Mouse (Mus musculus) E14TG2a.4 (cell line): Measurements from ENCODE around the gene Abca9.

Experiments used
- CTCF ChIP-seq: conservative IDR thresholded peaks from 2 replicates; pipeline ENCODE4 v1.5.1; 2014; ENCODE audit warnings: low read length
- POU5F1 ChIP-seq: IDR thresholded peaks from 2 replicates; pipeline ENCODE4 v1.6.1; 2014; ENCODE audit warnings: low read length, borderline replicate concordance

GRCm38 (mm10) chr11:110167459-110168251, at the start of gene Abca9:
- TF ChIP-seq POU5F1 (no peak), CTCF (no peak)
